Mouse (Mus musculus) CH12.LX (cell line): Measurements from ENCODE around the gene Ptprg.

Experiments used
- CHD1 ChIP-seq: IDR thresholded peaks from 2 replicates; pipeline ENCODE4 v1.6.1; 2012; ENCODE audit warnings: low read depth, low read length, improper control_type of control experiment, inconsistent platforms
- CTCF ChIP-seq, 2 experiments: IDR thresholded peaks in 1 of 2; conservative IDR thresholded peaks in 1 of 2; 2 replicates each; pipeline ENCODE4 v1.5.1; 2011 to 2012; ENCODE audit warnings: low read depth in 2 of 2, low read length in 2 of 2, improper control_type of control experiment in 1 of 2, inconsistent platforms in 1 of 2, mild to moderate bottlenecking in 1 of 2, moderate library complexity in 1 of 2
- POLR2A ChIP-seq: IDR thresholded peaks from 2 replicates; pipeline ENCODE4 v1.6.1; 2011; ENCODE audit warnings: low read depth, mild to moderate bottlenecking, improper control_type of control experiment, low read length
- POLR2AphosphoS2 ChIP-seq: IDR thresholded peaks from 2 replicates; pipeline ENCODE4 v1.6.1; 2011; ENCODE audit warnings: low read depth, low read length, improper control_type of control experiment
- SIN3A ChIP-seq: IDR thresholded peaks from 2 replicates; pipeline ENCODE4 v1.6.1; 2012; ENCODE audit warnings: low read length, improper control_type of control experiment, inconsistent platforms
- USF1 ChIP-seq: IDR thresholded peaks from 2 replicates; pipeline ENCODE4 v1.6.1; 2014; ENCODE audit warnings: low read depth, mild to moderate bottlenecking, inconsistent platforms, low read length, improper control_type of control experiment

- TF ChIP-seq CTCF (conservative IDR thresholded peaks at IDR 0.05 in 1 of 2, IDR thresholded peaks at IDR 0.05 in 1 of 2; ENCODE audit: low read depth in 2 of 2, low read length in 2 of 2) (no peak), POLR2AphosphoS2 (no peak), POLR2A (no peak), USF1 (no peak), SIN3A (no peak), CHD1 (no peak)
Measured at GRCm38 (mm10) chr14:11688142-11688541, 134.8 kb downstream of the Ptprg start.
